Mouse (Mus musculus) gastrocnemius, postnatal 25 days (tissue): ENCODE results near the gene Hist1h2bh. TPM values are rescaled to one million over a fixed set of nuclear protein-coding genes. Genes with fewer than 3 reads are reported as not detected.

Experiments used
- DNase-seq: peaks from one replicate; pipeline ENCODE4 v3.0.0; 2022
- microRNA-seq, 2 experiments: library from miRNA; unstranded; fragments of <30 nt; microRNA quantifications; one replicate each; pipeline ENCODE4 v1.2.0; 2021; ENCODE audit warnings: borderline replicate concordance in 2 of 2
- total RNA-seq, 2 experiments: library from RNA; stranded (reverse); gene quantifications; 1 replicate in 1 of 2; 2 replicates in 1 of 2; pipeline ENCODE4 v1.2.3; 2021

Hist1h2bh gene
- total RNA-seq, 2 experiments from 2014 or later = 0.90 to 1.7 TPM

- no peak for DNase-seq
These were observed 37.4 kb downstream of the Hist1h2bh start for GRCm38 (mm10) chr13:23505662-23506345.

GRCm38 (mm10) chr13:23503797-23504196 is 39.4 kb downstream of the Hist1h2bh start:
- no peak for DNase-seq

GRCm38 (mm10) chr13:23502916-23503315 is 40.3 kb downstream of the Hist1h2bh start:
- no peak for DNase-seq

GRCm38 (mm10) chr13:23502031-23502567 is 41.1 kb downstream of the Hist1h2bh start:
- DNase-seq = no peak

- DNase-seq = no peak
These were observed 41.7 kb downstream of the Hist1h2bh start for GRCm38 (mm10) chr13:23501511-23501910.

- no peak for DNase-seq
These were observed 42.6 kb downstream of the Hist1h2bh start for GRCm38 (mm10) chr13:23500424-23501200.

- DNase-seq = no peak
These were observed 43.2 kb downstream of the Hist1h2bh start for GRCm38 (mm10) chr13:23499943-23500342.

- DNase-seq = no peak
These were observed 44.5 kb downstream of the Hist1h2bh start for GRCm38 (mm10) chr13:23498653-23499052.

GRCm38 (mm10) chr13:23497656-23498321 is 45.4 kb downstream of the Hist1h2bh start:
- no peak for DNase-seq

- DNase-seq = no peak
These were observed 47.7 kb downstream of the Hist1h2bh start for GRCm38 (mm10) chr13:23495526-23495925.

GRCm38 (mm10) chr13:23491990-23492389 is 51.2 kb downstream of the Hist1h2bh start:
- DNase-seq = no peak

Small RNA genes within 50 kb of the gene (microRNA-seq; reads per million reads assigned to microRNA genes)
- gene Gm44297 (0 reads per million in 2 experiments), gene Gm44359 (0 reads per million in 2 experiments), gene Gm44394 (0 reads per million in 2 experiments), gene n-TStga1 (0 reads per million in 2 experiments)

Other genes with a start within 250 kb of the Hist1h2bh start
- 10 to 100 TPM in 1 of 2 experiments, 1 to 10 TPM in 1; 8.8 to 10.3 TPM for gene Zfp322a, start 174.2 kb downstream of the Hist1h2bh start, total RNA-seq
- 1 to 10 TPM; 2.9 to 3.7 TPM for gene Abt1, start 119.5 kb downstream of the Hist1h2bh start, total RNA-seq
- not detected for gene Btn1a1, start 77.5 kb downstream of the Hist1h2bh start, total RNA-seq
- not detected for gene Btn2a2, start 54.5 kb downstream of the Hist1h2bh start, total RNA-seq
- 100 to 1,000 TPM; 156 to 160 TPM for gene Hist1h4h, start 12.3 kb downstream of the Hist1h2bh start, total RNA-seq
- gene Hist1h2af, start 9.5 kb downstream of the Hist1h2bh start, total RNA-seq = 10 to 100 TPM in 1 of 2 experiments, 1 to 10 TPM in 1; 9.5 to 14.9 TPM
- 1 to 10 TPM; 2.0 to 3.9 TPM for gene Hist1h3g, start 8.0 kb downstream of the Hist1h2bh start, total RNA-seq
- gene Hist1h3f, start 660 bp upstream of the Hist1h2bh start, total RNA-seq = 1 to 10 TPM; 5.0 to 6.6 TPM
- 10 to 100 TPM; 15.2 to 26.3 TPM for gene Hist1h4f, start 8.3 kb upstream of the Hist1h2bh start, total RNA-seq
- gene Hist1h1d, start 9.9 kb upstream of the Hist1h2bh start, total RNA-seq = 1 to 10 TPM; 1.2 to 2.3 TPM
- 10 to 100 TPM; 11.7 to 13.0 TPM for gene Hist1h3e, start 19.0 kb upstream of the Hist1h2bh start, total RNA-seq
- 1 to 10 TPM in 1 of 2 experiments, under 1 TPM in 1; 0.54 to 2.5 TPM for gene Hist1h2ae, start 27.8 kb upstream of the Hist1h2bh start, total RNA-seq
- 10 to 100 TPM; 24.4 to 24.5 TPM for gene Hist1h2bg, start 28.0 kb upstream of the Hist1h2bh start, total RNA-seq
- gene Hist1h2bf, start 30.8 kb upstream of the Hist1h2bh start, total RNA-seq = 10 to 100 TPM; 10.4 TPM
- gene Hist1h2ad, start 31.0 kb upstream of the Hist1h2bh start, total RNA-seq = 1 to 10 TPM; 1.5 to 5.5 TPM
- 1 to 10 TPM; 3.4 to 3.8 TPM for gene Hist1h3d, start 32.4 kb upstream of the Hist1h2bh start, total RNA-seq
- gene Hist1h4d, start 38.2 kb upstream of the Hist1h2bh start, total RNA-seq = 10 to 100 TPM; 35.7 to 38.0 TPM
- gene Hist1h2be, start 77.7 kb upstream of the Hist1h2bh start, total RNA-seq = 10 to 100 TPM; 18.0 to 18.2 TPM
- gene Hist1h1e, start 79.2 kb upstream of the Hist1h2bh start, total RNA-seq = 10 to 100 TPM; 40.0 to 45.3 TPM
- 1 to 10 TPM in 1 of 2 experiments, under 1 TPM in 1; 0.84 to 2.0 TPM for gene Hist1h2ac, start 140.6 kb upstream of the Hist1h2bh start, total RNA-seq
- 10 to 100 TPM; 67.0 to 81.6 TPM for gene Hist1h2bc, start 140.8 kb upstream of the Hist1h2bh start, total RNA-seq
- not detected for gene Hist1h1t, start 152.4 kb upstream of the Hist1h2bh start, total RNA-seq
- gene Hist1h4c, start 155.1 kb upstream of the Hist1h2bh start, total RNA-seq = 10 to 100 TPM; 53.1 to 63.8 TPM
- 10 to 100 TPM; 14.7 to 24.7 TPM for gene Hfe, start 167.5 kb upstream of the Hist1h2bh start, total RNA-seq
- 100 to 1,000 TPM; 156 to 159 TPM for gene Hist1h1c, start 195.4 kb upstream of the Hist1h2bh start, total RNA-seq
- 1 to 10 TPM; 5.0 to 7.1 TPM for gene Hist1h3c, start 202.2 kb upstream of the Hist1h2bh start, total RNA-seq
- 10 to 100 TPM in 1 of 2 experiments, 1 to 10 TPM in 1; 5.9 to 10.7 TPM for gene Hist1h2bb, start 203.3 kb upstream of the Hist1h2bh start, total RNA-seq
- gene Hist1h2ab, start 207.7 kb upstream of the Hist1h2bh start, total RNA-seq = 10 to 100 TPM in 1 of 2 experiments, 1 to 10 TPM in 1; 9.5 to 11.0 TPM
- 10 to 100 TPM in 1 of 2 experiments, 1 to 10 TPM in 1; 9.6 to 17.3 TPM for gene Hist1h3b, start 208.9 kb upstream of the Hist1h2bh start, total RNA-seq
- gene Hist1h4b, start 213.6 kb upstream of the Hist1h2bh start, total RNA-seq = 10 to 100 TPM in 1 of 2 experiments, 1 to 10 TPM in 1; 8.6 to 18.2 TPM
- 10 to 100 TPM in 1 of 2 experiments, 1 to 10 TPM in 1; 8.0 to 13.6 TPM for gene Hist1h4a, start 217.8 kb upstream of the Hist1h2bh start, total RNA-seq
- gene Hist1h3a, start 219.0 kb upstream of the Hist1h2bh start, total RNA-seq = 10 to 100 TPM; 10.2 to 14.0 TPM
- gene Hist1h1a, start 220.3 kb upstream of the Hist1h2bh start, total RNA-seq = 1 to 10 TPM; 5.3 to 7.9 TPM
- not detected for gene Trim38, start 226.5 kb upstream of the Hist1h2bh start, total RNA-seq